Mouse (Mus musculus) spleen, adult 10 weeks (tissue): Measurements from ENCODE around the gene 2410015M20Rik. TPM values are rescaled to one million over a fixed set of nuclear protein-coding genes. Genes with fewer than 3 reads are reported as not detected.

Experiments
- polyA plus RNA-seq: library from polyadenylated mRNA; stranded (reverse); fragments of 350-450 nt; fragmentation: Illumina TruSeq; extraction: RNeasy Lipid Tissue Mini Kit (QIAGEN cat#74804); gene quantifications from one replicate; pipeline ENCODE4 v1.2.3, GENCODE M21; 2015; ENCODE audit warnings: low replicate concordance; ENCODE audit not compliant: insufficient read depth

Gene 2410015M20Rik
- polyA plus RNA-seq, result 76.3 TPM

DNA sequence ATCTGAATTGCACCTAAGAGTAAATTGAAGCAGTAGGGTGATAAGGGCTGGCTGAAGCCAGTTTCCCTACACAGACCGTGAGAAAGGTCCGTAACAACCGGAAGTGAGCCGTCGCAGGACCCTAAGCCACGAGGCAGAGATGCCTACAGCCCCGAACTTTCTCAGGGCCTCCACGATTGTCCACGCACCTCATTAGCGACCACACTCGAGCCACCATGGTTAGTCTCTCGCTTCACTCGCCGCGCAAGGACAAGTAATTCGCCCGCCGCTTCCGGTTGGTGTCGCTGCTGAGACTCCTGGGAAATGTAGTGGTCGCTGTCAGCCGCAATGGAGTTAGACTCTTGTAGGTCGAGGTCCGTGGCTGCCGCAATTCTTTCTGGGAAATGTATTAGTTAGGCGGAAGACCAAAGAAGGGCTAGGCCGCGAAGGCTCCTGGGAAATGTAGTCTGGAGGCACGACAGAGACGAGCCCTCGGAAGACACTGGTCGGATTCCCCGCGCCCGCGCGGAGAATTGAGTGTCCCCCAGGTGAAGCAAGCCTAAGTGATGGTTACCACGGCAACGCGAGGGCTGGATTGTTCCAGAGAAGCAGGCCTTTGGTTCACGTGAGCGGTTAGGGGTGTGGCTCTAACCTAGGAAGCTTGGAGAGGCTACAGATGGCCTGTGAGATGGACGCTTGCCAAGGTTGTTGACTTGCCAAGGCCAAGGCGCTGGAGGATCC, at the start of gene 2410015M20Rik:
TSS of gene 2410015M20Rik (minus strand) at position 320 of the 720 bp plus-strand sequence.

GRCm38 (mm10) chr17:56627530-56628277, 18.1 kb upstream of the 2410015M20Rik start, which contains the start of gene Catsperd:
TSS of gene Catsperd (plus strand) at chr17:56628143.

DNA sequence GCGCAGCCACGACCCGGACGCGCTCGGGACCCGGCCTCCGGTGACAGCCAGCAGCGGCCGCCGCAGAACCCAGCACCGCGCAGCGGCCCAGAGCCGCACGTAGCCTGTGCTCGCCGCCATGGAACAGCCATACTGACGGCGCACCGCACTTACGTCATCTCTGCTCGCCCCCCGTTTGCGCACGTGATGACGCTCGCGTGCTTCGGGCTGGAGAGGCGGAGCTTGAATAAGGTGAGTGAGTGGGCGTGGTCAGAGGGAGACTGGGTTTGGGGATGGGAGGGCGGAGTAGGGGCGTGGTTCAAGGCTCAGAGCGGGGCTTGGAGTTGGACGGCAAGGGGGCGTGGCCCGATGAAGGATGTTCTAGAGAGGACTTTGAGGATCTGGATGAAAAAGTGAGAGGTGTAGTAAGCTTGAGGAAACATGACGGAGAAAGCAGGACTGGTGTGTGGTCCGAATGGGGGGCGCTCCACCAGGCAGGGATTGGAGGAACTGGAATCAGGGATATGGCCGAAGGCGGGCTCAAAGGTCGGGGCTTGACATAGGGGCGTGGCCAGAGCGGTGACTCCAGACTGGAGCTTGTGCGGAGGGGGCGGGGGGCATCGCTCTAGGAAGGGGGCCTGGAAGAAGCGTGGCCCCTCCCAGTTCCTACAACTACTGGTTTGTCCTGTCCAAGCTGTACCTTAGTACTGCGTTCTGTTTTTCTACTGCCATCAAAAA, 17.3 kb upstream of the 2410015M20Rik start, which contains the start of gene Lonp1:
TSS of gene Lonp1 (minus strand) at position 134 of the 717 bp plus-strand sequence.

GRCm38 (mm10) chr17:56613236-56613844, 3.8 kb upstream of the 2410015M20Rik start, which contains the start of gene Rpl36:
TSS of gene Rpl36 (plus strand) at chr17:56613416.

GRCm38 (mm10) chr17:56584257-56585130, 25.1 kb downstream of the 2410015M20Rik start, which contains the start of the genes Safb2 and Safb:
TSS of gene Safb2 (minus strand) at chr17:56584585.
TSS of gene Safb (plus strand) at chr17:56584825.

Other genes with a start within 250 kb of the 2410015M20Rik start
- 10.3 TPM for gene Ptprs, start 133.3 kb downstream of the 2410015M20Rik start, polyA plus RNA-seq
- not detected for gene Znrf4, start 97.3 kb downstream of the 2410015M20Rik start, polyA plus RNA-seq
- gene Gm20219, start 55.4 kb downstream of the 2410015M20Rik start, polyA plus RNA-seq, result 3.7 TPM
- 210 TPM for gene Safb2, start 25.2 kb downstream of the 2410015M20Rik start, polyA plus RNA-seq
- 93.0 TPM for gene Safb, start 24.9 kb downstream of the 2410015M20Rik start, polyA plus RNA-seq
- 36.7 TPM for gene Rpl36, start 3.6 kb upstream of the 2410015M20Rik start, polyA plus RNA-seq
- gene Lonp1, start 17.1 kb upstream of the 2410015M20Rik start, polyA plus RNA-seq, result 20.3 TPM
- 0.35 TPM for gene Catsperd, start 18.4 kb upstream of the 2410015M20Rik start, polyA plus RNA-seq
- 25.8 TPM for gene Ranbp3, start 63.5 kb upstream of the 2410015M20Rik start, polyA plus RNA-seq
- 12.6 TPM for gene Ndufa11, start 108.0 kb upstream of the 2410015M20Rik start, polyA plus RNA-seq
- gene Vmac, start 108.3 kb upstream of the 2410015M20Rik start, polyA plus RNA-seq, result 17.4 TPM
- not detected for gene Nrtn, start 147.8 kb upstream of the 2410015M20Rik start, polyA plus RNA-seq
- gene Dus3l, start 155.0 kb upstream of the 2410015M20Rik start, polyA plus RNA-seq, result 8.4 TPM
- 0.18 TPM for gene Prr22, start 160.5 kb upstream of the 2410015M20Rik start, polyA plus RNA-seq
- 1.8 TPM for gene Rfx2, start 221.2 kb upstream of the 2410015M20Rik start, polyA plus RNA-seq